Mouse (Mus musculus): Measurements from ENCODE around the gene Wdfy1.
A peak's percentile ranks its signal among the peaks of the same experiment; 100 is the strongest.

The Wdfy1 gene

GRCm38 (mm10) chr1:79710678-79711077 lies 65.3 kb downstream of the Wdfy1 start:
- no peak for DNase-seq (ENCODE audit: low spot score)

- DNase-seq (ENCODE audit: low spot score) = no peak
These were observed 65.7 kb downstream of the Wdfy1 start for GRCm38 (mm10) chr1:79710216-79710615.

- DNase-seq (ENCODE audit: low spot score) = no peak
These were observed 68.6 kb downstream of the Wdfy1 start for GRCm38 (mm10) chr1:79707383-79707782.

GRCm38 (mm10) chr1:79706707-79707106 lies 69.2 kb downstream of the Wdfy1 start:
- DNase-seq (ENCODE audit: low spot score) = no peak

- DNase-seq (ENCODE audit: low spot score) = no peak
These were observed 71.3 kb downstream of the Wdfy1 start for GRCm38 (mm10) chr1:79704672-79705071.

GRCm38 (mm10) chr1:79703520-79703919 lies 72.4 kb downstream of the Wdfy1 start:
- no peak for DNase-seq (ENCODE audit: low spot score)

GRCm38 (mm10) chr1:79698506-79698905 lies 77.4 kb downstream of the Wdfy1 start:
- DNase-seq (ENCODE audit: low spot score) = no peak

GRCm38 (mm10) chr1:79697382-79697781 lies 78.6 kb downstream of the Wdfy1 start:
- DNase-seq (ENCODE audit: low spot score) = no peak

GRCm38 (mm10) chr1:79696933-79697332 lies 79.0 kb downstream of the Wdfy1 start:
- no peak for DNase-seq (ENCODE audit: low spot score)

GRCm38 (mm10) chr1:79692482-79692881 lies 83.5 kb downstream of the Wdfy1 start:
- no peak for DNase-seq (ENCODE audit: low spot score)

- DNase-seq (ENCODE audit: low spot score) = no peak
These were observed 88.7 kb downstream of the Wdfy1 start for GRCm38 (mm10) chr1:79687254-79687653.

- DNase-seq (ENCODE audit: low spot score) = no peak
These were observed 91.9 kb downstream of the Wdfy1 start for GRCm38 (mm10) chr1:79684027-79684426.

GRCm38 (mm10) chr1:79682936-79683335 lies 93.0 kb downstream of the Wdfy1 start:
- DNase-seq (ENCODE audit: low spot score) = no peak

- DNase-seq (ENCODE audit: low spot score) = no peak
These were observed 95.2 kb downstream of the Wdfy1 start for GRCm38 (mm10) chr1:79680777-79681176.

GRCm38 (mm10) chr1:79678117-79678684 lies 97.7 kb downstream of the Wdfy1 start:
- no peak for DNase-seq (ENCODE audit: low spot score)

GRCm38 (mm10) chr1:79675716-79676115 lies 100.2 kb downstream of the Wdfy1 start:
- no peak for DNase-seq (ENCODE audit: low spot score)

- DNase-seq (ENCODE audit: low spot score) = peak; percentile 21
These were observed 104.2 kb downstream of the Wdfy1 start, which contains the start of gene Ap1s3 for GRCm38 (mm10) chr1:79671543-79672337. Gene Ap1s3 (minus strand): TSS chr1:79671972.

GRCm38 (mm10) chr1:79671196-79671542 lies 104.8 kb downstream of the Wdfy1 start:
- DNase-seq (ENCODE audit: low spot score) = no peak

GRCm38 (mm10) chr1:79669419-79669974 lies 106.4 kb downstream of the Wdfy1 start:
- DNase-seq (ENCODE audit: low spot score) = no peak

GRCm38 (mm10) chr1:79664911-79665310 lies 111.0 kb downstream of the Wdfy1 start:
- DNase-seq (ENCODE audit: low spot score) = no peak

GRCm38 (mm10) chr1:79659598-79659997 lies 116.3 kb downstream of the Wdfy1 start:
- DNase-seq (ENCODE audit: low spot score) = no peak

GRCm38 (mm10) chr1:79657411-79657810 lies 118.5 kb downstream of the Wdfy1 start:
- DNase-seq (ENCODE audit: low spot score) = no peak

GRCm38 (mm10) chr1:79655819-79656555 lies 120.0 kb downstream of the Wdfy1 start:
- DNase-seq (ENCODE audit: low spot score) = no peak
